Mouse (Mus musculus): ENCODE data around the gene Edaradd.

Edaradd gene

DNA sequence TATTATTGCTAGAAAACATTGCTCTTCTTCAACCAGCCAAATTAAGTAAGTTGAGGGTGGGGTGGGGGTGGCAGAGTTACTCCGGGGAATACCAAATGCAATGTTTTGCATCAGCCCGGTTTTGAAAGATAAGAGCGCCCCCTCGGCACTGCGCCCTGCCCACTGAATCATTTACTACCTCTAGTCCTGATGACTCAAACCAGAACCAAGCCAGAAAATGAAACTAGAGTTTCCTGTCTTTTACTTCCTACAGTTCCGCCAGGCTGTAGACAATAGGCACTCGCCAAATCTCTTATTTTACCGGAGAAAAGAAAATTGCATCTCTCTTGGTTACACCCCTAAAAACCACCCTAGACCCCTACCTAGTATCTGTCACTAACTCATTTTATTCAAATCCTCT is 59.8 kb downstream of the Edaradd start:
- DNase-seq: peak; percentile 97

DNA sequence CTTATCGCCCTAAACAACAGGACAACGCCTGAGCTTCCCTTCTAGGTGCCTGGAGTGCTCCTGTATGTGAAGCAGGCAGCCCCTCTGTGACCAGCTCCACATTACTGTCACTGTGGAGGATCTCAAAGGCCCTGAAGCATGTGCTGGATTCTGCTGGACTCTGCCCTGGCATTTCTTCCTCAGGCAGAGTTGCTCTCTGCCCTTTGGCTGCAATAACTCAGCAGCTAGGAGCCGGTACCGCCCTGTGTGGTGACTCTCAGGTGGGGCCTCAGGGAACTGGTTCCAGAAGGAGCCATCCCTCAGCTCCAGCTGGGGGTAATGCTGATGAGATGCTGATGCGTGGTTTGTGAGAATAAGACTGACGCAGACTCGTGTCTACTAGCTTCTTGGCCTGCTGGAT is 63.5 kb downstream of the Edaradd start:
- DNase-seq: no peak

DNA sequence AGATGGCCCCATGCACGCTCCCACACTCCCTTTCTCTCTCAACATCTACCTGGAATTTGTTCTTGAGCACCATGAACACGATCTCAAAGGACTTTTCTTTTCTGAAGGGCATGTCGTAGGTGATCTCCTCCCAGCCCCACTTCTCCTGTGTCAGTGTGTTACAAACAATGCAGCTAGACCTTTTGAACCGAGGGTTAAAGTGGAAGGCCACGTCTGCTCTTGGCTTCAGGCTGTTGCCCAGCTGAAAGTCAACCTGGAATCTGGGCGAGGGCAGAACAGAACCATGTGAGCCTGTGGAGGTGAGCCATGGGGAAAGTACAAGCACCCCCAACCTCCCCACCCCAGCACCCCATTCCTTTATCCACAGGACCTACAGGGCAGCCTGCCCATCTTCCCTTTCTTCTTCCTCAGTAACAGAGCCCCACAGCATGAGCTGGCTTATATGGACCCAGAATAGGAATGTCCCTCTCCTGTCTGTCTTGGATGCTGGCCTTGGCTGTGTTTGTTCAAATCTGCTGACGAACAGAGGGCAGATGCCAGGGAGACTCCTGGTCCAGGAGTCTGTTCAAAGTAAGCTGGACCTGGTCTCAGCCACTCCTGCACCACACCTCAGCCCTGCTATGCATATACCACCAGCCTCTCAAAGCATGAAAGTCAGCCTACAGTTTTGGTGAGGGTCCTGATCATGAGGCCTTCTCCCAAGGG is 65.4 kb downstream of the Edaradd start:
- DNase-seq: no peak

DNA sequence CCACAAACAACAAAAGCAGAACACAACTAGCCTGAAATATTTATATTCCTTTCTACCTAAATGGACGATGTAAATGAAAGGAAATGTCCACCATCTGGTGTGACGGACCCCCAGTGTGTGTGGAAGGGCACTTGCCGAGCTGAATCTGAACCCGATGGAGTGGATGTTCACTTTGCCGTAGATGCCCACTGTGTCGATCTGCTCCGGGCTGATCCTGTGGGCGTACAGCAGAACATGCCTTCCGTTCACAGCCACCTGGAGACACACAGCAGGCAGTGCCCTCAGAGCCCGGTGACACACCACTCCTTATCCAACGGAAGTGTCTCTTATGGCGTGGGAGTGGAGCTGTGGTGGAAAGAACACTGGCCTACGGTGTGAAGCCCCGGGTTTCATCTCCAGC is 67.1 kb downstream of the Edaradd start:
- no peak for DNase-seq

DNA sequence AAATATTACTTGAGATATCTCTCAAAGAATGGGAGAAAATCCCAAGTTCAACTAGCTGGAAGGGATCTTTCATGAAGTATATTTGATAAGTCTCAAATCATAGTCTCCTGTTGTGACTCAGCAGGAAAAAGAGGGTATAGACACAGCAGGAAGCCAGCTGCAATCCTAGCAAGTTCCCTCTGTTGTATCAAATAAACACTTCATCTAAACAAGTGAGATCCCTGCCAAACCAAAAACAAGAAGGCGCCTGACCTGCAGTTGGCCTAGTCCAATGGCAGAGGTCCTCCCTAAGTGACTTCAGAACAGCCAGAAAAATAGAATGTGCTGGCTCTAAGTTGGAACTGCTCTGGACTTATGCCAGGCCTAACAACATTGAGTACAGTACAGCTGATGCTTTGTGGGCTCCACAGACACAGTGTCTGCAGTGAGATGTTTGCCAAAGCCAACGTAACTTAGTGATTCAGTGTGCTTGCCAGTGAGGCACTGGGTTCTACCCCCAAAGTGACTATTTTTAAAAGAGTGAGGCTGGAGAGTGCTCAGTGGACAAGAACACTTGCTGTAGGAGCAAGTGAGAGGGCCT is 78.1 kb downstream of the Edaradd start:
- DNase-seq: peak; percentile 93

- no peak for DNase-seq
These were observed 79.4 kb downstream of the Edaradd start for GRCm38 (mm10) chr13:12440813-12441212.

DNA sequence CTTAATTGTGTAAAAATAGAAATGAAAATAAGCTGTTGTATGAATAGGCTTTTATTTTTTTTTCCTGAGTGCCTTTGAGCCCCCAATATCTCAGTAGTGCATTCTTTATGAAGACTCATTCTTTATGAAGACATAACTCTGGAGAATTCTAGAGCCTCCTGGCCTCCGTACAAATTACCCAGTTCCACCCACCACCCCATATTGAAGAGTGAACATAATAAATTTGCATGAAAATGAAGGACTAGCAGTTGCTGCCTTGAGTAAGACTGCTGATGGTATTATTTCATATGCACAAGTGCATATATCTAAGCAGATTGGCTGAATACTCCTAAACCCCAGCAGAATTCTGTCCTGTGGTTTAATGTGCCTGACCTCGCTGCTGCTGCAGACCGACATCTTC is 80.7 kb downstream of the Edaradd start:
- DNase-seq: no peak

DNA sequence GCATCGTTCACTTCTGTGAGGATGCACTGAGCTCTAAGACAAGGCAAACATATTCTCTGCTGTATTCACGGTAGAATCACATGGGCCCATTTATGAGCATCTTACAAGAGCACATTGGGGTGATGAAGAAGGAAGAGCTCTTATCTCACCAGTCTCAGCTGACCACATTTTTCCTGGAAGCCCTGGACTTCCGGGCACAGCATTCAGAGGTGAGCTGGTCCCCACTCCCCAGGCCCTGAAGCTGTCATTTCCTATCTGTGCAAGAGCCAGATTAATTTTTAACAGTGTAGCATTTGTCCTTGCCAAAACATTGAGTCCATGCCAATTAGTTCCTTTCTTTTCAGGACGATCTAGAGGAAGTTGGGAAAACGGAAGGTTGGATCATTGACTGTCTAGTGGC is 86.4 kb downstream of the Edaradd start:
- DNase-seq: no peak

GRCm38 (mm10) chr13:12428556-12428955 is 91.7 kb downstream of the Edaradd start:
- peak; percentile 81 for DNase-seq
